Mouse (Mus musculus): ENCODE data around the gene Ugcg.
"Not testable (repeated sequence)": the region's sequence is repeated elsewhere in the genome, so short reads cannot be mapped to it uniquely, and the experiment has no call there.

Ugcg gene

DNA sequence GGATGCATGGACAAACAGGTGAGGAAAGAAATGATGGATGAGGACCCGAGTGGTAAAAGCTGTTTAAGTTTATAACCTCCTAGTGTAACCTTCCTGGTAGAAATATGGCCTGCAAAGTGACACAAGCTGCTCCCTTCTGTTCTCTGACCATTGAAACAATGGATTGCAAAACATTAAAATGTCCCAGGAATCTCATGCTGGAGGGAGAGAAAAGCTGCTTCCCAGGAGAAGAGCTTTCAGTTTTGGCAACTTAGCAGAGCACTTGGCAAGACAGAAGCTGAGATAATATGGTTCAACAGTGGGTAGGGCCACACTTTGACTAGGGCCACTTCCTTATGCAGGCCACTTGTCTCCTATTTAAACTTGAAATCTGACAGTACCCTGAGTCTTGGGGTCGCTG, 69.7 kb downstream of the Ugcg start:
- no peak for DNase-seq (ENCODE audit: low spot score)

DNA sequence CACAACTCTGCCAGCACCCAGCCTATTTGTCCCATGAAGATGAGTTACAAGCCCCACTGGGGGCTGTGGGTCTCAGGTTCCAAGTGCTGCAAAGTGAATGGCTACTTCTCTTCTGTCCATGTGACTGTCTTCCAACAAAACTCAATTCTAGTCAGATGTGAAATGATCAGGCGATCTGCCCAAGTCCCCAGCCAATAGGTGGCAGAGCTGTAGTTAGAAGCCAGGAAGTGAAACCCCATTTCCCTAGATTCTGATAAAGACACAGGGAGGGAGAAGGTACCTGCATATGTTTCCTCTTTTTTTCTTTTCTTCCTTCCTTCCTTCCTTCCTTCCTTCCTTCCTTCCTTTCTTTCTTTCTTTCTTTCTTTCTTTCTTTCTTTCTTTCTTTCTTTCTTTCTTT, 70.7 kb downstream of the Ugcg start:
- no peak for DNase-seq (ENCODE audit: low spot score)

DNA sequence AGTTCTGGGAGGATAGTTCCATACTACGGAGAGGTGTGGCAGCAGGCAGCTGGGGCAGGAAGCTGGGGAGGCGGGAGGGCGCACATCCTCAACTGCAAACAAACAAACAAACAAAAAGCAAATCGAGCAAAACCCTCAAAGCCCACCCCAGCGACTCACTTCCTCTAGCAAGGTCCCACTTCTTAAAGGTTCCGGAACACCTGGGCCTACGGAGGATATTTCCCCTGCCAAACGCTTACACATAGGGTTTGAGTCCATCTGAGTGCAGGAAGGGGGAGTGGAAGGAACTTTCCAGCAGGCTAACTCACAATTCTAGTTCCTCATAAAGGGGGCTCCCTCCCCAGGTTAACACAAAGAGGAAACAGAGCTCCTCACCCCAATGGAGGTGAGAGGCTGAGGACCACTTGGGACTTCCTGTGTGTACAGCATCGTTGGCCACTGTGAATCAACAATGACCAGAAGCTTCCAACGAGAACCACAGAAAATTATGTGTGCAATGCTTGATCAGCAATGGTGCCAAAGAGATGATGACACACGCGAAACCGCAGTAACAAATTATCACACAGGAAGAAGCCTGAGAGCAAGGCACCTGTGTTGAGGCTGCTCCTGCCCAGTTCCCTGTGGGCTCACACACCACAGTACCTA, 71.9 kb downstream of the Ugcg start:
- DNase-seq (ENCODE audit: low spot score): no peak

DNA sequence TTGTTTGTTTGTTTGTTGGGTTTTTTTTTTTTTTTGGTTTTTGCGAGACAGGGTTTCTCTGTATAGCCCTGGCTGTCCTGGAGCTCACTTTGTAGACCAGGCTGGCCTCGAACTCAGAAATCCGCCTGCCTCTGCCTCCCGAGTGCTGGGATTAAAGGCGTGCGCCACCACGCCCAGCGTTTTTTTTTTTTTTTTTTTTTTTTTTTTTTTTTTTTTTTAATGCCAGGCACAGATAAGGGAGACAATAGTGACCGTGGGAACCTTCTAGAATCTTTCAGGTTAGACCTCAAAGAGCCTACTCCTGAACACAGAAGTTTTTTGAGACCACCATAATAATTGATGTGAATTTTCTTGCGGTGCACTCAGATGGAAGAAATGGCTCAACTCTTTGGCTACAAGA, 72.5 kb downstream of the Ugcg start:
- DNase-seq (ENCODE audit: low spot score): not testable (repeated sequence)

DNA sequence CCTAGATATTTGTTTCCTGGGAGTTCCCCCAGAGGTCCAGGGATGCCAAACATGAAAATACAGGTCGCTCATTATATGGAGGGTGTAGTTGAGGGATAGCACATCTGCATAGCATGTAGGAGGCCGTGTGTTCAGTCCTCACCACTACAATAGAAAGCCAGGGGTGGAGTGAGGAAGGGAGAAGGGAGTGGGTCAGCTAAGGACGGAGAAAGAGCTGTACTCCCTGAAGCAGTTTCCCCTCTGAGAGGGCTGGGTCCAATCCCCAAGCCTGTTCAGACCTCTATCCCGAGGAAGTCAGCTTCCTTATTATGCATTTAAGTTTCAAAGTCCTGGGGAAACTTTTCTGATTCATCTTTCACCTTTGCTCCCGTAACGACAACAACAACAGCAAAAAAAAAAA, 73.1 kb downstream of the Ugcg start:
- DNase-seq (ENCODE audit: low spot score): no peak

DNA sequence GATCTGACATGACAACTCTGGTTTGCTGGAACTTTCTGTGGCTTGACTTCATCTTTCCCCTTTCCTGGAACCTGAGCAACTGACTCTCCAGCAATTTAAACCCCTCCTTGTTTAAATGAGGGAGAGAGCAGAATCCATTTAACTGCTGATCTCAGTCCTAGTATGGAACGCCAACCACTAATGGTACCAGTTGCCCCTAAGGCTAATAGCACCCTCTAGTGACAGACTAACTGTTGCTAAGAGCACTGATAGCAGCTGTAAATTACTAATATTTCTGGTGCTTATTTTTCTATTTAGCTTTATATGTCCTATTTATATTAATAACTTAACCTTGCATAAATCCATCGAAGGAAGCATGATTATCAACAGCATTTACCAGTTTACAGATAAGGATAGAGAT, 74.4 kb downstream of the Ugcg start:
- DNase-seq (ENCODE audit: low spot score): no peak

DNA sequence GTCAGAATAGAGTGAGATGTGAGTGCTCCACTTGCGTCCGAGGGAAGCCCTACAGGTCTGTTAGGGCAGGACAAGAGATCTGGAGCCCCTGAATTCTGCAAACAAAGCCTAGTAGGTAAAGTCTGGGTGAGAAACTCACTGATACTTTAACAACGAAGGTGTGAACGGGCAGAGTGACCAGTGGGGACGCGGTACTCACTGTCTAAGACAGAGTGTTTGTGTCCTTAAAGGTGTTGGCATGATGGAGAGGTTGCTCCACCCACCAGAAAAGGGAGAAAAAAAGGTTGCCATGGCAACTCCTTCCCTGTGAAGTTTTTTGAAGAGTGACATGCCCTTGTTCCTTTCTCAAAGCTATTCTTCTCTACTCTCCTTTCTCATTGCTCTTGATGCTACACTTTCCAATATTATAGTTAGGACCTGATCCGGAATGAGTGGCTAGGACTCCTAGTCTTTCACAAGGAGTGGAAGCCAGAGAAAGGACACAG, 75.6 kb downstream of the Ugcg start:
- no peak for DNase-seq (ENCODE audit: low spot score)

DNA sequence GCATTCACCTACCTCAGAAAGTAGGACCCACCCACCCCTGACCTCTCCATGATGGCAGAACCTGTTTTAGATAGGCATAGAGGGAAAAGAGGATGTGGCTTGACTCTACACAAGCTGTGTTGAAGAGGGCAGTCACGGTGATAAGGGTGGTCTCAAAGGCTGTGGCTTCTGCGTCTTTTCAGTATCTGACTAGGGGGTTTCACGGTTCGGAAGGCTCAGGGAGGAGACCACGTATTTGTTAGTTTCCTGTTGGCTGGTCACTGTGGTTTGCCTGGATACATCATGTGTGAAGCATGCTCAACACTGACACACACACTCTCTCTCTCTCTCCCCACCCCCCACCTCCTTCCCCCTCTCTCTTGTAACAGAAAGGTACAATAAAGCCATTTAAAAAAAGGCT, 76.1 kb downstream of the Ugcg start:
- no peak for DNase-seq (ENCODE audit: low spot score)

DNA sequence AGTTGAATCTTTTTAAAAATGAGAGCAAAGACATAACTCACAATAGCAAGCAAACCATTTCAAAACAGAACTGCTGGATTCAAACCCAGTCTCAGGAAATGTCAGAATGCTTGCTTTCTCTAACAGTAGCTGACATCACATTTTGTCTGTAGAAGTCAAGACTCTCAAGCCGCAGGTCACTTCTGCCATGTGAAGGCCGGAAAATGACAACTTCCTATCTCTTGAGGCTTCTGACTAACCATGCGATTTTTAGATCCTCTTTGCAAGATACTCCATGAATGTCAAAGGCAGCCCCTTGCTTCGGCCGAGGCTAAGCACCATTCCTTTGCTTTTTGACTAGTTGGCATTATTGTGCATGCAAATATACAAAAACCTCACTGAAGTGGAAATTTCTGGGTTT, 76.6 kb downstream of the Ugcg start:
- DNase-seq (ENCODE audit: low spot score): no peak
